Mouse (Mus musculus) embryonic facial prominence, embryonic 14.5 days (tissue): ENCODE measurements around the gene 1700018B08Rik. TPM values are rescaled to one million over a fixed set of nuclear protein-coding genes. Genes with fewer than 3 reads are reported as not detected.
A peak's percentile ranks its signal among the peaks of the same experiment; 100 is the strongest.

Source experiments
- ATAC-seq: fragments of 200-750 bp; cut with Nextera tagmentation; 2 replicates; pipeline ENCODE4 v1.8.0; 2017; ENCODE audit warnings: low read depth, moderate number of reproducible peaks, moderate TSS enrichment
- DNase-seq: peaks from one replicate; pipeline ENCODE4 v3.0.0-alpha.2; 2015; ENCODE audit warnings: low spot score
- H3K27ac ChIP-seq: fragments of 300-500 bp; sonication (generic); replicated peaks from 2 replicates; pipeline ENCODE4 v1.5.1; 2014; ENCODE audit warnings: low read depth, mild to moderate bottlenecking, low read length, moderate library complexity
- H3K27me3 ChIP-seq: fragments of 300-500 bp; sonication (generic); replicated peaks from 2 replicates; pipeline ENCODE4 v1.6.1; 2014; ENCODE audit warnings: low read length; ENCODE audit not compliant: control insufficient read depth, insufficient read depth
- H3K36me3 ChIP-seq: fragments of 300-500 bp; sonication (generic); 2 replicates; pipeline ENCODE4 v1.6.1; 2014; ENCODE audit warnings: low read length, mixed read lengths; ENCODE audit not compliant: control insufficient read depth, insufficient read depth
- H3K4me1 ChIP-seq: fragments of 300-500 bp; sonication (generic); 2 replicates; pipeline ENCODE4 v1.6.1; 2014; ENCODE audit warnings: antibody characterized with exemption, low read length; ENCODE audit not compliant: control insufficient read depth, insufficient read depth
- H3K4me2 ChIP-seq: fragments of 300-500 bp; sonication (generic); 2 replicates; pipeline ENCODE4 v1.6.1; 2014; ENCODE audit warnings: low read depth, mild to moderate bottlenecking, low read length, moderate library complexity, mixed read lengths
- H3K4me3 ChIP-seq: fragments of 300-500 bp; sonication (generic); 2 replicates; pipeline ENCODE4 v1.5.1; 2014; ENCODE audit warnings: low read depth, mild to moderate bottlenecking, low read length
- H3K9ac ChIP-seq: fragments of 300-500 bp; sonication (generic); 2 replicates; pipeline ENCODE4 v1.6.1; 2014; ENCODE audit warnings: low read depth, mild to moderate bottlenecking, low read length, moderate library complexity, mixed read lengths
- H3K9me3 ChIP-seq: fragments of 300-500 bp; sonication (generic); 2 replicates; pipeline ENCODE4 v1.6.1; 2016; ENCODE audit warnings: low read length; ENCODE audit not compliant: control insufficient read depth
- WGBS: fragments of 180-500 bp; shearing (Covaris S2); extraction: QIAGEN DNeasy Blood & Tissue Kit; methylation state at CpG from one replicate; pipeline ENCODE4 v1.1.7; 2014; 5-methylcytosine and 5-hydroxymethylcytosine counted together
- polyA plus RNA-seq: library from polyadenylated mRNA; unstranded; fragments of >200 nt; fragmentation: Nextera tagmentation; extraction: Ambion mirVana; gene quantifications from 2 replicates; pipeline ENCODE4 v1.2.1, GENCODE M21; 2014

1700018B08Rik gene
- polyA plus RNA-seq: not detected in 2 replicates

- Histone ChIP-seq H3K4me1 (no peaks in the 10 kb centered on the region), H3K27ac (no peak within 1 kb of the TSS), H3K36me3 (peaks cover 2% of the 10 kb centered on the region; the same call in 1 of the 2 replicates), H3K4me2 (no peak within 1 kb of the TSS), H3K27me3 (no peaks in the 10 kb centered on the region), H3K9ac (no peak within 1 kb of the TSS), H3K9me3 (0 out of 2 replicates have a peak, but pooled peaks cover 4% of the 10 kb centered on the region), H3K4me3 (no peak within 1 kb of the TSS)
- 77% methylated on average over 12 of the region's 12 CpGs for WGBS
- DNase-seq (no peak), ATAC-seq (no peak)
Measured at GRCm38 (mm10) chr8:121544276-121544785, at the start of gene 1700018B08Rik. Gene 1700018B08Rik, minus strand, starts transcription at chr8:121544320.

- H3K4me2 ChIP-seq: no peak overlapping the region
- 85% methylated on average over 5 of the region's 5 CpGs for WGBS
- DNase-seq: no peak
- no peaks in the 10 kb centered on the region for H3K27me3 ChIP-seq
- H3K4me1 ChIP-seq: peaks cover 12% of the 10 kb centered on the region
- ATAC-seq: no peak
- H3K9ac ChIP-seq: no peak overlapping the region; the same call in 1 of the 2 replicates
- no peak overlapping the region for H3K4me3 ChIP-seq
- H3K9me3 ChIP-seq: no peaks in the 10 kb centered on the region
- peaks cover 43% of the 10 kb centered on the region for H3K36me3 ChIP-seq
- H3K27ac ChIP-seq: no peak overlapping the region
Measured at GRCm38 (mm10) chr8:121593293-121593692, 49.2 kb upstream of the 1700018B08Rik start.

GRCm38 (mm10) chr8:121591178-121592066, 47.3 kb upstream of the 1700018B08Rik start:
- peak overlapping the region; percentile 94 for H3K4me3 ChIP-seq
- WGBS: 10% methylated on average over 20 of the region's 20 CpGs
- H3K4me1 ChIP-seq: peaks cover 12% of the 10 kb centered on the region
- ATAC-seq: no peak
- H3K9ac ChIP-seq: peak overlapping the region; percentile 92
- no peaks in the 10 kb centered on the region for H3K9me3 ChIP-seq
- peak overlapping the region; percentile 91 for H3K4me2 ChIP-seq
- no peaks in the 10 kb centered on the region for H3K27me3 ChIP-seq
- peak overlapping the region; percentile 72 for H3K27ac ChIP-seq
- peaks cover 28% of the 10 kb centered on the region for H3K36me3 ChIP-seq
- DNase-seq: peak; percentile 70

DNA sequence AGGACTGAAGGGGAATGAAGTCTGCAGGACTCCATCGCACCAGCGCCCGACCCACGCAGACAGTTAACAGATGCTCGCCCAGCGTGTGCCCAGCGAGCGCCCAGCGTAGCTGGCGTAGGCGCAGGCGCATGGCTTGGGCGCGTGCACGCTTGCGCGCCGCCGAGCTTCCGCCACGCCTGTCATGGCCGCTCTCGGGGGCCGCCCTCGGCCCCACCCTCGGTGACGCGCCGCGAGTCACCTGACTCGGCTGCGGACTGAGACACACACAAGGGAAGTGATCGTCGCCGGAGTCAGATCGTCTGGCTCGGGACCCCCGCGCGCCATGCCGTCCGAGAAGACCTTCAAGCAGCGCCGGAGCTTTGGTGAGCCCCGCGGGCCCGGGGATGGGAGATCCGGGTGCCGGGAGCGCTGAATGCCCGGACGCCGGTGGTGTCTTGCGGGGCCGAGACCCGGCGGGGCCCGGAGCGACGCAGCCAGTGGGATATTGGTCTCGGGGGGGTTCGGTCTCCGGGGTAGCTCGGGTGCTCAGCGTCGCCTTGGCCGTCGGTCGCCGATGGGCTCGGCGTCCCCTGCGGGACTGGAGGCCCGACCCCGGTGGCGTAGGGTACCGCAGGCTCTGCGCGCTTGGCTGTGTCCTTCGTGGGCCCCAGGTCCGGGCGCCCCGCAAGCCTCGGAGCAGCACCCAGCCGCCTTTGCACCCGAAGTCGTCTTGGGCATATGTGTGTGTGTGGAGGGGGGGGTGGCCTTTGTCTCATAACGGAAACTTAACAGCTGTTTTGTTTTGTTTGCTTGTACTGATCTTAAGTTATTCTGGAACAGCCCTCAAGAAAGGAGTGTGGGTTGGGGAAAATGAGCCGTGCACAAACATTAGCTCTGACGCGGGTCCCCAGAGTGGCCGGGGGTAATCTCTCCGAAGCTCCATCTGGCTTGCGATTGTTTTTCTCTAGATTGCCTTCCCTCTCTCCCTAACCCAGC, 46.4 kb upstream of the 1700018B08Rik start, which contains the start of gene Map1lc3b:
Gene Map1lc3b (plus strand): TSS at position 159 of the 975 bp plus-strand sequence.
- Histone ChIP-seq H3K4me3 (peak within 1 kb of the TSS; percentile 94), H3K9ac (peak within 1 kb of the TSS; percentile 92), H3K9me3 (no peaks in the 10 kb centered on the region), H3K4me1 (peaks cover 12% of the 10 kb centered on the region), H3K36me3 (peaks cover 23% of the 10 kb centered on the region), H3K4me2 (peak within 1 kb of the TSS; percentile 91), H3K27ac (peak within 1 kb of the TSS; percentile 72), H3K27me3 (no peaks in the 10 kb centered on the region)
- DNase-seq (peak; percentile 97), ATAC-seq (peak; percentile 81)
- WGBS: under 1% methylated on average over 49 of the region's 94 CpGs

GRCm38 (mm10) chr8:121589205-121589726, 45.1 kb upstream of the 1700018B08Rik start:
- DNase-seq (no peak), ATAC-seq (no peak)
- Histone ChIP-seq H3K4me2 (peak overlapping the region; percentile 91; the same call in 1 of the 2 replicates), H3K4me3 (no peak overlapping the region), H3K4me1 (peaks cover 12% of the 10 kb centered on the region), H3K27me3 (no peaks in the 10 kb centered on the region), H3K9me3 (no peaks in the 10 kb centered on the region), H3K36me3 (peaks cover 12% of the 10 kb centered on the region), H3K27ac (no peak overlapping the region), H3K9ac (no peak overlapping the region)
- WGBS: 33% methylated on average over 2 of the region's 2 CpGs

- H3K9ac ChIP-seq: no peak overlapping the region
- DNase-seq: no peak
- WGBS: 86% methylated on average over 4 of the region's 4 CpGs
- H3K4me3 ChIP-seq: no peak overlapping the region
- no peaks in the 10 kb centered on the region for H3K27me3 ChIP-seq
- peaks cover 7% of the 10 kb centered on the region; the same call in 1 of the 2 replicates for H3K36me3 ChIP-seq
- ATAC-seq: no peak
- H3K9me3 ChIP-seq: no peaks in the 10 kb centered on the region
- no peak overlapping the region for H3K4me2 ChIP-seq
- H3K4me1 ChIP-seq: peaks cover 12% of the 10 kb centered on the region
- H3K27ac ChIP-seq: no peak overlapping the region
Measured at GRCm38 (mm10) chr8:121588750-121589149, 44.6 kb upstream of the 1700018B08Rik start.

- Histone ChIP-seq H3K4me3 (peak overlapping the region; percentile 66), H3K4me1 (no peaks in the 10 kb centered on the region), H3K27ac (no peak overlapping the region), H3K36me3 (no peaks in the 10 kb centered on the region), H3K9me3 (no peaks in the 10 kb centered on the region), H3K4me2 (peak overlapping the region; percentile 67), H3K27me3 (no peaks in the 10 kb centered on the region), H3K9ac (peak overlapping the region; percentile 75)
- peak; percentile 97 for ATAC-seq
- DNase-seq: peak; percentile 99
- WGBS: under 1% methylated on average over 47 of the region's 47 CpGs
Measured at GRCm38 (mm10) chr8:121585159-121585825, 41.2 kb upstream of the 1700018B08Rik start.
